Mouse (Mus musculus): ENCODE measurements around the gene Ccdc158. TPM values are rescaled to one million over a fixed set of nuclear protein-coding genes. Genes with fewer than 3 reads are reported as not detected.

Gene Ccdc158
- polyA plus RNA-seq, 1 experiment from 2014 or later: 0.50 TPM

DNA sequence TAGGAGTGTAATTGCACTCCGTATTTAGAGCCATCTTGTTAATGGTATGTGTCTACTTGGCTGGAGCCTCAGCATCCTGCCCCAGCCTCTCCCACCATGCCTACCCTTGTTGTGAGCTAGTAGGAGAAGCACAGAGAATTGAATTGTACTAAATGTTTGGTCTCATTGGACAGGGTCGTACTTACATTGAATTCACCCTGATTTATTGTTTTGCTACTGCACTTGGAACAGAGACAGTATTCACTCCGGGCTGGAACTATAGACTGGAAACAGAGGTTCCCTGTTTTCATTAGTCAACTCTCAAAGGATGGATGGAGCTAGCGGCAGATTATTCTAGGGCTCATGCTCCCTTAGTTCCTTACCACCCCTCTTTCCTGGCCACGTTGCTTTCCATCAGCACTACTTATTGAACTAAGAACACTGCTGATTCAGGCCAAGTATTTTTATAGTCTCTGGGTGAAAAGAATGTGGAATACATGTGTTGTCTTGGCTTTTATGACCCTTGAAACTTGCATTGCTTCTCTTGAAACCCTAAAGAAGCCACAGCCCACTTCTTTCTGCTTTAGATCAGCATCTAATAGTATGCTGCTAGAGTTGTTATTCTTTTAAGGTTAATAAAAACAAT is 36.7 kb upstream of the Ccdc158 start:
- no peak overlapping the region for H3K4me2 ChIP-seq (ENCODE audit: low read depth, low read length)
- WGBS: 62% methylated on average over 5 of the region's 5 CpGs
- H3K27me3 ChIP-seq (ENCODE audit: control insufficient read depth, insufficient read depth, low read length): no peaks in the 10 kb centered on the region
- H3K4me1 ChIP-seq (ENCODE audit: control insufficient read depth, insufficient read depth, low read length): no peaks in the 10 kb centered on the region; the same call in 1 of the 2 replicates
- H3K36me3 ChIP-seq (ENCODE audit: control insufficient read depth, insufficient read depth, low read length): no peaks in the 10 kb centered on the region
- H3K9ac ChIP-seq (ENCODE audit: low read length): no peak overlapping the region
- ATAC-seq (ENCODE audit: insufficient read depth, low FRiP score): no peak
- no peak overlapping the region for H3K4me3 ChIP-seq (replicated peaks; ENCODE audit: low read length)
- H3K27ac ChIP-seq (ENCODE audit: low read length): no peak overlapping the region
- H3K9me3 ChIP-seq (replicated peaks; ENCODE audit: control insufficient read depth, low read length): no peaks in the 10 kb centered on the region

DNA sequence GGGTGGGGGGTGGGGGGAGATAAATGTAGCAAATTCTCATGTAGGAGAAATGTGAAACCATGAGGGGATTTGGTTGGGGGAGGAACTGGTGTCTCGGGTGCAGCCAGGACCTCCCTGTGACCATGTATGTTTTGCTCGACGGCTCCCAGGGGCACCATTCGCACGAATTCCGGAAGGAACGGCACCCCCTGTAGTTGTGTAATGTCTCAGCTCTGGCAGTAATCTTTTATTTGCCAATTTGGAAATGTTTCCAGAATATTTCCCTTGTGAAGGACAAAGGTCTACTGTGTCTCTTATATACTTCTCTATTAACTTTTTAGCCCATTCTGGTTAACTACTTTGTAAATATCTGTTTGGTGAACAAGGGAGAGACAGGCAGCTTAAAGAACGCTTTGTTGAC is 35.7 kb upstream of the Ccdc158 start:
- no peaks in the 10 kb centered on the region; the same call in 1 of the 2 replicates for H3K4me1 ChIP-seq (ENCODE audit: control insufficient read depth, insufficient read depth, low read length)
- no peaks in the 10 kb centered on the region for H3K36me3 ChIP-seq (ENCODE audit: control insufficient read depth, insufficient read depth, low read length)
- H3K27me3 ChIP-seq (ENCODE audit: control insufficient read depth, insufficient read depth, low read length): no peaks in the 10 kb centered on the region
- no peak overlapping the region for H3K27ac ChIP-seq (ENCODE audit: low read length)
- H3K9ac ChIP-seq (ENCODE audit: low read length): no peak overlapping the region
- no peak for ATAC-seq (ENCODE audit: insufficient read depth, low FRiP score)
- H3K4me3 ChIP-seq (replicated peaks; ENCODE audit: low read length): no peak overlapping the region
- H3K9me3 ChIP-seq (replicated peaks; ENCODE audit: control insufficient read depth, low read length): no peaks in the 10 kb centered on the region
- WGBS: 59% methylated on average over 8 of the region's 8 CpGs
- H3K4me2 ChIP-seq (ENCODE audit: low read depth, low read length): no peak overlapping the region

DNA sequence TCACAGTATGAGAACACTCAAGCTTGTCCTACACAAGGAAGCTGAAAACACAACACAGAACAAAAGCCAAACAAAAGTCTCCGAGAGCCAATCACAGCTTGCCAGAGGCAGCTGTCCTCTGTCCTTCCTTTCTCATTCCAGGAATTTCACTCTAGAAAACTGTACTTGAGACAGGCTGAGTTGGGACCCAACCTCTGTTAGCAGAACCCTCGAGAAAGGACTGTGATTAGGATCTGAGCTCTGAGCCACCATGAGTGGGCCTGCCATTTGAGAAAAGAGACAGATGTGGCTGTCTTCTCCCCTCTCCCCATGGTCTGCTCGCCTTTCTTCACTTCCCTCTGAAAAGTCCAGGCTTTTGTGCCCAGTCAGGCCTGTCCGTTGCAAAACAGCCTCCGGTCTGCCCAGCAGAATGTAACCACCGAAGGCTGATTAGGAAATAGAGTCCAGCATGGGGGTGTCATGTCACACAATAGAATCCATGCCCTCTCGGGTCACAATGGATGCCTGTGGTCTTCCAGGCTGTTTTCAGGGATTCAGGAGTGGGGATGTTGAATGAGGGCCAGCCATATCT is 32.9 kb upstream of the Ccdc158 start:
- Histone ChIP-seq H3K9ac (ENCODE audit: low read length) (no peak overlapping the region), H3K4me1 (ENCODE audit: control insufficient read depth, insufficient read depth, low read length) (no peaks in the 10 kb centered on the region; the same call in 1 of the 2 replicates), H3K4me3 (replicated peaks; ENCODE audit: low read length) (no peak overlapping the region), H3K27ac (ENCODE audit: low read length) (peak overlapping the region; percentile 15), H3K4me2 (ENCODE audit: low read depth, low read length) (no peak overlapping the region), H3K36me3 (ENCODE audit: control insufficient read depth, insufficient read depth, low read length) (no peaks in the 10 kb centered on the region), H3K9me3 (replicated peaks; ENCODE audit: control insufficient read depth, low read length) (no peaks in the 10 kb centered on the region), H3K27me3 (ENCODE audit: control insufficient read depth, insufficient read depth, low read length) (no peaks in the 10 kb centered on the region)
- 59% methylated on average over 7 of the region's 7 CpGs for WGBS
- ATAC-seq (ENCODE audit: insufficient read depth, low FRiP score): no peak

DNA sequence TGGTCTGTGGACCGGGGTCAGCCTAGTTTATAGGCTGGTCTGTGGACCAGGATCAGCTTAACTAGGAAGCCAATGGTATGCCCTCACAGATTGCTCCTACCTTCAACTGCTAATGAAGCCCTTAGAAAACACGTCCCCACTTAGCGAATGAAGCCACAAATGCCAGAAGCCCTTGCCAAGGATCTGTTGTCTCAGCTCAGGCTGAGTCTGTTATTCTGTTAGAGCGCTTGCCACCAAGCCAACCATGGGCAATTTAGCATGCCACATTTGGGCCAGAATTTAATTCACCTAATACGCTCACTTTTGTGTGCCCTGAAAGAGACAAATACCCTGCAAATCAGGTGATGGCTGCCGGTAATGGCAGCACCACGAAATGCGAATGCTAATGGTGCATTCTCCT is 28.6 kb upstream of the Ccdc158 start:
- 86% methylated on average over 8 of the region's 8 CpGs for WGBS
- ATAC-seq (ENCODE audit: insufficient read depth, low FRiP score): no peak
- H3K27me3 ChIP-seq (ENCODE audit: control insufficient read depth, insufficient read depth, low read length): no peaks in the 10 kb centered on the region
- peaks cover 8% of the 10 kb centered on the region for H3K4me1 ChIP-seq (ENCODE audit: control insufficient read depth, insufficient read depth, low read length)
- no peak overlapping the region for H3K27ac ChIP-seq (ENCODE audit: low read length)
- H3K9ac ChIP-seq (ENCODE audit: low read length): no peak overlapping the region
- H3K9me3 ChIP-seq (replicated peaks; ENCODE audit: control insufficient read depth, low read length): no peaks in the 10 kb centered on the region
- no peak overlapping the region for H3K4me2 ChIP-seq (ENCODE audit: low read depth, low read length)
- no peak overlapping the region for H3K4me3 ChIP-seq (replicated peaks; ENCODE audit: low read length)
- no peaks in the 10 kb centered on the region for H3K36me3 ChIP-seq (ENCODE audit: control insufficient read depth, insufficient read depth, low read length)

DNA sequence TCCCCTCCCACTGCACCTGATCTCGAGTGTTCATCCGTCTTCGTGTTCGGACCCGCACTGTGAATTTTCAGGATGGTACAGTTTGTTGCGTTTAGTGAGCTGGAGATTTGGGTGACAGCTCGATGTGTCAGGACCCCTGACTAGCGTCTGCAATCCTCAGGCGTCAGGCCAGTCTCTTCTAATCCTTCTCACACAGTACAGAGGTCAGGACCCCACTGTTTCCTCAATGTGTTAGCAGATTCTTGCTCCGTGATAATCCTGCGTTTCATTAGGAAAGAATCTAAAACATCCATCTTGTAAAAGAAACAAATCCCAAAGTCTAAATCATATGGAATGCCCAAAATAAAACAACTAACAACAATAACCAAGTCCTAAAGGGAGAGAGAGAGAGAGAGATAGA is 26.7 kb upstream of the Ccdc158 start:
- Histone ChIP-seq H3K4me3 (replicated peaks; ENCODE audit: low read length) (no peak overlapping the region), H3K36me3 (ENCODE audit: control insufficient read depth, insufficient read depth, low read length) (no peaks in the 10 kb centered on the region), H3K27ac (ENCODE audit: low read length) (no peak overlapping the region), H3K4me2 (ENCODE audit: low read depth, low read length) (no peak overlapping the region), H3K9ac (ENCODE audit: low read length) (no peak overlapping the region), H3K27me3 (ENCODE audit: control insufficient read depth, insufficient read depth, low read length) (no peaks in the 10 kb centered on the region), H3K9me3 (replicated peaks; ENCODE audit: control insufficient read depth, low read length) (no peaks in the 10 kb centered on the region), H3K4me1 (ENCODE audit: control insufficient read depth, insufficient read depth, low read length) (peaks cover 13% of the 10 kb centered on the region)
- ATAC-seq (ENCODE audit: insufficient read depth, low FRiP score): no peak
- 45% methylated on average over 11 of the region's 11 CpGs for WGBS

DNA sequence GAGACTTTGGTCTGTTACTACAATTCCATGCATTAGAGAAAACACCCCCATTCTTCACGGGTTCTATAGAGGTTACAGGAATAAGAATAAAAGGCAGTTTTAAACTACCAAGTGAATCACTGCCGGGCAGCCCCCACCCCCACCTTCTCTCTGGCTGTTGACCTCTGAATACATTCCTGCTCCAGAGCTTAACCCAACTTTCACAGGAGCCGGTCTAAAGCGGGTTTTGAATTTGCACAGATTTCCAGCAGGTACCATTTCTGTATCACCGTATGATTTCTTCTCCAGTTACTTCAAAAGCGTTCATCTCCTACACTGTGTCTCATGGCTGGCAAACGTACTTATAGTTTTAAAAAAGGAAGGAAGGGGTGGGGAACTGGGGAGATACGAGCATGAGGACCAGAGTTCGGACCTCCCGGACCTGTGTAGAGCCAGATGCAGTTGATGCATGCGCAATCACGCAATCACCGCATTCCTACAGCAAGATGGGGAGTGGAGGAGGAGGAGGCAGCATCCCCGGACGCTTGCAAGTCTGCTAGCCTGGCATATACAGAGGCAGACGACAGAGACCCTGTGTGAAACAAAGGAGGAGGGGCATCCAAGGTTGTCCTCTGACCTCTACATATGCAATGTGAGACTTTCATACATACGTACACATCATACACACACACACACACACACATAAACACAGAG is 23.9 kb upstream of the Ccdc158 start:
- H3K4me2 ChIP-seq (ENCODE audit: low read depth, low read length): peak overlapping the region; percentile 41; the same call in 1 of the 2 replicates
- no peak overlapping the region for H3K27ac ChIP-seq (ENCODE audit: low read length)
- H3K4me1 ChIP-seq (ENCODE audit: control insufficient read depth, insufficient read depth, low read length): peaks cover 13% of the 10 kb centered on the region
- H3K27me3 ChIP-seq (ENCODE audit: control insufficient read depth, insufficient read depth, low read length): no peaks in the 10 kb centered on the region
- no peaks in the 10 kb centered on the region for H3K9me3 ChIP-seq (replicated peaks; ENCODE audit: control insufficient read depth, low read length)
- no peaks in the 10 kb centered on the region for H3K36me3 ChIP-seq (ENCODE audit: control insufficient read depth, insufficient read depth, low read length)
- 24% methylated on average over 17 of the region's 17 CpGs for WGBS
- no peak overlapping the region for H3K4me3 ChIP-seq (replicated peaks; ENCODE audit: low read length)
- H3K9ac ChIP-seq (ENCODE audit: low read length): no peak overlapping the region
- no peak for ATAC-seq (ENCODE audit: insufficient read depth, low FRiP score)

DNA sequence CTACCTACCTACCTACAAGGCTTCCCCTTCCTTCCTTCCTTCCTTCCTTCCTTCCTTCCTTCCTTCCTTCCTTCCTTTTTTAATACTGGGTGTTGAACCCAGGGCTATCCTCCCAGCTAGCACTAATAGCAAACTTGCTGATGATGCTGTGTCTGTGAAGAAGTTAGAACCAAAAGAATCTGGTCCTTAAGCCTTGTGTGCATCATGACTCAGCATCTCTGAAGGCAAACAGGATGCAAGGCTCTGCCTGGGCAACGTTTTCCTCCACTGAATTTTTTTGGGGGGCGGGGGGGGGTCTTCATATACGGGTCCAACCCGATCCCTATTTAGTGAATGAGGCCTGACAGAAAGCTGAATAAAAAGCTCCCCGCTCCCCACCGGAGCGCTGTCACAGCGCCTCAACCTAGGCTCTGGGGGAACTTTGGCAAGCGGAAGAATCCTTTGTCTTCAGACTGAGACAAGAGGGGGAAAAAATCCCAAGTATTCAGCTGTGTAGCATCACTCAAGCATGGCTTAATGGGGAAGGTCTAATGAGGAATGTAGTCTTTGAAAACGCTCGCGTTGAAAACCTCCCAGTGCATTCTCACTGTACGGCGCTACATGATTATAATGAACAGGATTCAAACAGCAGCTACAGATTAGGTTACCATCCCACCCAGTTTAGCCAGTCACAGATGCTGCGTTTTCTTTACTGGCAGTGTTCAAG is 23.2 kb upstream of the Ccdc158 start:
- Histone ChIP-seq H3K4me3 (replicated peaks; ENCODE audit: low read length) (0 out of 2 replicates have a peak overlapping the region, but pooled peaks have one; percentile 2), H3K9ac (ENCODE audit: low read length) (no peak overlapping the region), H3K9me3 (replicated peaks; ENCODE audit: control insufficient read depth, low read length) (no peaks in the 10 kb centered on the region), H3K36me3 (ENCODE audit: control insufficient read depth, insufficient read depth, low read length) (no peaks in the 10 kb centered on the region), H3K4me2 (ENCODE audit: low read depth, low read length) (peak overlapping the region; percentile 41), H3K27me3 (ENCODE audit: control insufficient read depth, insufficient read depth, low read length) (no peaks in the 10 kb centered on the region), H3K27ac (ENCODE audit: low read length) (no peak overlapping the region), H3K4me1 (ENCODE audit: control insufficient read depth, insufficient read depth, low read length) (peaks cover 13% of the 10 kb centered on the region)
- ATAC-seq (ENCODE audit: insufficient read depth, low FRiP score): no peak
- WGBS: 4% methylated on average over 15 of the region's 15 CpGs

DNA sequence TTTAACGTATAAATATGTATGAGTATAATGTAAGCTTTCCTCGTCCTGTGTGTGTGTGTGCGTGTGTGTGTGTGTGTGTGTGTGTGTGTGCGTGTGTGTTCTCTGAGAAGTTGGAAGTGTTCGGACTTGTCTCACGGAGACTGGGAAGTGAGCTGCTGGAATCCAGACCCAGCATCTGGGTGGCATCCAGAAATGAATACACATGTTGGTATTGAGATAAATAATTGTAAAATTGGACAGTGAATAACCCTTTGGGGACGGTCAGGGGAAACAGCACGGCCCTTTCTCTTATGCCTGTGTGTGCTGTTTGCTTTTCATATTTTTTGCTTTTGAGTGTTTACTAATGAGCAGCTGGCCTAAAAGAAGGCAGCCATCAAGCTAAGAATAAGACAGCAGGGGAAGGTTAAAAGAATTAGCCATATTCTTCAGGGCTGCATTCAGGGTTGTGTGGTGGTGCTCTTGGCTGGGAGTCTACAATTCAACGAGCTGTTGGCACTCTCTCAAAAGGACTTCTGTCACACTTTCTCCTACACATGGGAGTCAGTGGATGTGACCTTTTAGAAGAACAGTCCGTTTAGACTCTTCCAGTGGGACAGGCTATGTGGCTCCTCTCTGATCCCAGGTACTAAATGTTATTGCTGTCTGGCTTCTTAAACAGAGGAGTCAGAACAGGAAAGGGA is 19.4 kb upstream of the Ccdc158 start:
- Histone ChIP-seq H3K36me3 (ENCODE audit: control insufficient read depth, insufficient read depth, low read length) (no peaks in the 10 kb centered on the region), H3K27me3 (ENCODE audit: control insufficient read depth, insufficient read depth, low read length) (no peaks in the 10 kb centered on the region), H3K9ac (ENCODE audit: low read length) (no peak overlapping the region), H3K4me3 (replicated peaks; ENCODE audit: low read length) (no peak overlapping the region), H3K4me1 (ENCODE audit: control insufficient read depth, insufficient read depth, low read length) (peaks cover 19% of the 10 kb centered on the region), H3K27ac (ENCODE audit: low read length) (no peak overlapping the region), H3K9me3 (replicated peaks; ENCODE audit: control insufficient read depth, low read length) (no peaks in the 10 kb centered on the region), H3K4me2 (ENCODE audit: low read depth, low read length) (no peak overlapping the region)
- WGBS: 64% methylated on average over 10 of the region's 10 CpGs
- no peak for ATAC-seq (ENCODE audit: insufficient read depth, low FRiP score)
